Mouse (Mus musculus) forebrain, embryonic 16.5 days (tissue): ENCODE measurements around the gene Car15. TPM values are rescaled to one million over a fixed set of nuclear protein-coding genes. Genes with fewer than 3 reads are reported as not detected.

Experiments
- ATAC-seq: fragments of 200-750 bp; cut with Nextera tagmentation; 2 replicates; pipeline ENCODE4 v1.8.0; 2017; ENCODE audit warnings: mild to moderate bottlenecking, moderate library complexity
- H3K27ac ChIP-seq: fragments of 300-500 bp; sonication (generic); 2 replicates; pipeline ENCODE4 v1.5.1; 2014; ENCODE audit warnings: low read length, control low read depth
- H3K27me3 ChIP-seq: fragments of 300-500 bp; sonication (generic); replicated peaks from 2 replicates; pipeline ENCODE4 v1.6.1; 2014; ENCODE audit warnings: low read length; ENCODE audit not compliant: control insufficient read depth, insufficient read depth
- H3K36me3 ChIP-seq: fragments of 300-500 bp; sonication (generic); 2 replicates; pipeline ENCODE4 v1.6.1; 2014; ENCODE audit not compliant: control insufficient read depth, insufficient read depth
- H3K4me1 ChIP-seq: fragments of 300-500 bp; sonication (generic); replicated peaks from 2 replicates; pipeline ENCODE4 v1.6.1; 2014; ENCODE audit warnings: low read length; ENCODE audit not compliant: control insufficient read depth, insufficient read depth
- H3K4me2 ChIP-seq: fragments of 300-500 bp; sonication (generic); 2 replicates; pipeline ENCODE4 v1.6.1; 2014; ENCODE audit warnings: mild to moderate bottlenecking, low read length, control low read depth
- H3K4me3 ChIP-seq: fragments of 300-500 bp; sonication (generic); replicated peaks from 2 replicates; pipeline ENCODE4 v1.5.1; 2014; ENCODE audit warnings: mild to moderate bottlenecking, low read length, control low read depth
- H3K9ac ChIP-seq: fragments of 300-500 bp; sonication (generic); replicated peaks from 2 replicates; pipeline ENCODE4 v1.6.1; 2014; ENCODE audit warnings: low read depth, low read length, control low read depth
- H3K9me3 ChIP-seq: fragments of 300-500 bp; sonication (generic); 2 replicates; pipeline ENCODE4 v1.6.1; 2016; ENCODE audit warnings: low read length; ENCODE audit not compliant: control insufficient read depth
- WGBS: fragments of 180-500 bp; shearing (Covaris S2); extraction: QIAGEN DNeasy Blood & Tissue Kit; methylation state at CpG from one replicate; pipeline ENCODE4 v1.1.7; 2014; 5-methylcytosine and 5-hydroxymethylcytosine counted together
- polyA plus RNA-seq: library from polyadenylated mRNA; unstranded; fragments of >200 nt; fragmentation: Nextera tagmentation; extraction: Ambion mirVana; gene quantifications from 2 replicates; pipeline ENCODE4 v1.2.1, GENCODE M21; 2015

The Car15 gene
- polyA plus RNA-seq, result 4.7 and 5.5 TPM in 2 replicates

DNA sequence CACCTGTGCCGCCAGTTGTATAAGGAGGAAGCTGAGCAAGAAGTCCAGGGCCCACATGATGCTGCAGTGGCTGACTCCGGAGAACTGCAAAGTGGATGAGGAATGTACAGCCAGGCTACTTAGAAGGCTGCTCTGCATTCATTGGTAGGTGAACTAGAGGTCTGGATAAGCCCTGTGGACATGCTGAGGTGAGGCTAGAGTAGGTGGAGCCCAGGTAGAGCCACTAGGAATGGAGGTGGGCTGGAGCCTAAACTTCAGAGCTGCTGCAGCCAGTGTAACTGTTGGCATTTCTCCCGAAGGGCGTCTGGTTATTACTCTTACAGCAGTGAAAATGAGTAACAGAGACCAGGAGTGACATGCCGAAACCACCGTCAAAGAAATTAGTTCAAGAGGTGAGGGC, at the start of gene Car15:
TSS of gene Car15 (minus strand) at position 314 of the 400 bp plus-strand sequence.
- 82% methylated on average over 6 of the region's 6 CpGs for WGBS
- peaks cover 14% of the 10 kb centered on the region for H3K36me3 ChIP-seq
- H3K27ac ChIP-seq, result no peak within 1 kb of the TSS
- no peak within 1 kb of the TSS for H3K4me2 ChIP-seq
- H3K9me3 ChIP-seq, result no peaks in the 10 kb centered on the region
- H3K4me1 ChIP-seq, result peaks cover 16% of the 10 kb centered on the region
- ATAC-seq, result no peak
- H3K9ac ChIP-seq, result no peak within 1 kb of the TSS
- no peak within 1 kb of the TSS for H3K4me3 ChIP-seq
- peaks cover 23% of the 10 kb centered on the region for H3K27me3 ChIP-seq

- no peak overlapping the region for H3K9ac ChIP-seq
- no peak overlapping the region for H3K27ac ChIP-seq
- H3K36me3 ChIP-seq, result no peaks in the 10 kb centered on the region
- H3K27me3 ChIP-seq, result no peaks in the 10 kb centered on the region
- H3K4me3 ChIP-seq, result no peak overlapping the region
- WGBS, result 92% methylated on average over 6 of the region's 6 CpGs
- ATAC-seq, result no peak
- no peaks in the 10 kb centered on the region for H3K9me3 ChIP-seq
- H3K4me1 ChIP-seq, result peaks cover 12% of the 10 kb centered on the region
- no peak overlapping the region for H3K4me2 ChIP-seq
Measured at GRCm38 (mm10) chr16:17884116-17884515, 46.0 kb upstream of the Car15 start.

GRCm38 (mm10) chr16:17882196-17882595, 44.0 kb upstream of the Car15 start:
- ATAC-seq, result no peak
- Histone ChIP-seq H3K4me2 (no peak overlapping the region), H3K36me3 (no peaks in the 10 kb centered on the region), H3K27me3 (no peaks in the 10 kb centered on the region), H3K9me3 (no peaks in the 10 kb centered on the region), H3K27ac (no peak overlapping the region), H3K4me3 (no peak overlapping the region), H3K9ac (no peak overlapping the region), H3K4me1 (peaks cover 12% of the 10 kb centered on the region)

- Histone ChIP-seq H3K9ac (no peak overlapping the region), H3K4me2 (no peak overlapping the region), H3K27me3 (no peaks in the 10 kb centered on the region), H3K36me3 (no peaks in the 10 kb centered on the region), H3K4me3 (no peak overlapping the region), H3K4me1 (no peaks in the 10 kb centered on the region), H3K27ac (no peak overlapping the region), H3K9me3 (no peaks in the 10 kb centered on the region)
- WGBS, result 95% methylated on average over 4 of the region's 4 CpGs
- no peak for ATAC-seq
Measured at GRCm38 (mm10) chr16:17879571-17879970, 41.4 kb upstream of the Car15 start.

DNA sequence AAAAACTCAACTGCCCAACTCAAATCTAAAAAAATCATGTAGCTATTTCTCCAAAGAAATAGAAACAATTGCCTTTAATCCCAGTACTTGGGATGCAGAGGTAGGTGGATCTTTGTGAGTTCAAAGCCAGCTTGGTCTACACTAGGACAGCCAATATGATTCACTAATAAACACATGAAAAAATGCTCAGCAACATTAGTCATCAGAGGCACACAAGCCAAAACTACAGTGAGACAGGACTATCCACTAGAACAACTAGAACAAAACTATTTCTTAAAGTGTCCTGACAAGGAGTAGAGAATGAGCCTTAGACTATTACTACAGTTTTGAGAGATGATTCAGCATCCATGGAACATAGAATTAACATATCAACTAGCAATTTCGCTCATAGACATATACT, 37.9 kb upstream of the Car15 start:
- no peak overlapping the region for H3K27ac ChIP-seq
- ATAC-seq, result no peak
- 97% methylated on average over 1 of the region's 1 CpGs for WGBS
- H3K4me2 ChIP-seq, result no peak overlapping the region
- H3K27me3 ChIP-seq, result no peaks in the 10 kb centered on the region
- no peak overlapping the region for H3K9ac ChIP-seq
- no peaks in the 10 kb centered on the region for H3K36me3 ChIP-seq
- no peaks in the 10 kb centered on the region for H3K9me3 ChIP-seq
- no peak overlapping the region for H3K4me3 ChIP-seq
- no peaks in the 10 kb centered on the region for H3K4me1 ChIP-seq

DNA sequence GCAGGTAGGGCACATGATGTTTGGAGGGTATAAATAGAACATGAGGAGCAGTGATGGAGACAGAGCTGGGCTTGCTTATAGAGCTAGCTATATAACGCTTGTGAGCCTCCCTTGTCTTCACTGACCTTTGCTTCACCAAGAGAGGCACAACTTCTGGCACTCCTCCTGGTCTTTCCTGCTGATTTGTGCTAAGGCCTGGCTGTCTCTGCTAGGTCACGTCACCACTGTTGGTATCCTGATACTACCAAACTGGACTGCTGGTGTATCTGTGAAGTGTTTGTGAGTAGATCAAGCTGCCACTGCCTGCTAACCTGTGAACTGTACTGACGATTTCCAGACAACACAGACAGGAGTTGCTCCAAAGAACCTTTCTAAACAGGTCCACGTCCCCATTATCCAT, 37.0 kb upstream of the Car15 start:
- Histone ChIP-seq H3K4me2 (no peak overlapping the region), H3K9ac (no peak overlapping the region), H3K27ac (no peak overlapping the region), H3K9me3 (no peaks in the 10 kb centered on the region), H3K36me3 (peaks cover 4% of the 10 kb centered on the region; the same call in 1 of the 2 replicates), H3K4me3 (no peak overlapping the region), H3K27me3 (no peaks in the 10 kb centered on the region), H3K4me1 (no peaks in the 10 kb centered on the region)
- WGBS, result 89% methylated on average over 4 of the region's 4 CpGs
- no peak for ATAC-seq

- Histone ChIP-seq H3K9me3 (no peaks in the 10 kb centered on the region), H3K27ac (no peak overlapping the region), H3K4me2 (no peak overlapping the region), H3K4me1 (no peaks in the 10 kb centered on the region), H3K4me3 (no peak overlapping the region), H3K36me3 (peaks cover 4% of the 10 kb centered on the region; the same call in 1 of the 2 replicates), H3K9ac (no peak overlapping the region), H3K27me3 (no peaks in the 10 kb centered on the region)
- no peak for ATAC-seq
- 74% methylated on average over 4 of the region's 4 CpGs for WGBS
Measured at GRCm38 (mm10) chr16:17872995-17873394, 34.8 kb upstream of the Car15 start.

DNA sequence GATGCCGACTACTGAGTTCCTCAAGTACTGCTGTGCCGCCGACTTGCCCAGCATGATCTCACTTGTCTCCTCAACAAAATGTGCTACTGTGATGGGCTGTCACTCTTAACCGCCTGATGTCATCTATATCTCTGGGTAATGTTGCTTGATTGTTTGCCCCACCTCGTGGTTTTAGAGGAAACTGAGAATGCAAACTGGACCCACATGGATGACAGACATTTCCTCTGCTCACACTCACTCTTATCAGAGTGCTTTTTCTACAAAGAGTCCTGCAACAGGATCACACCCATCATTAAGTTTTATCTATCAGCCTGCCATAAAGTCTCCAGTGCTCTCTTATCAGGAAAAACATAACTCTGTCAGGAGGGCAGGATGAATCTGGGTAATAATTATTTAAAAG, 33.1 kb upstream of the Car15 start:
- Histone ChIP-seq H3K27me3 (no peaks in the 10 kb centered on the region), H3K9ac (no peak overlapping the region), H3K9me3 (no peaks in the 10 kb centered on the region), H3K4me3 (no peak overlapping the region), H3K27ac (no peak overlapping the region), H3K36me3 (peaks cover 4% of the 10 kb centered on the region; the same call in 1 of the 2 replicates), H3K4me1 (no peaks in the 10 kb centered on the region), H3K4me2 (no peak overlapping the region)
- no peak for ATAC-seq
- whole genome bisulfite sequencing, result 95% methylated on average over 5 of the region's 5 CpGs

DNA sequence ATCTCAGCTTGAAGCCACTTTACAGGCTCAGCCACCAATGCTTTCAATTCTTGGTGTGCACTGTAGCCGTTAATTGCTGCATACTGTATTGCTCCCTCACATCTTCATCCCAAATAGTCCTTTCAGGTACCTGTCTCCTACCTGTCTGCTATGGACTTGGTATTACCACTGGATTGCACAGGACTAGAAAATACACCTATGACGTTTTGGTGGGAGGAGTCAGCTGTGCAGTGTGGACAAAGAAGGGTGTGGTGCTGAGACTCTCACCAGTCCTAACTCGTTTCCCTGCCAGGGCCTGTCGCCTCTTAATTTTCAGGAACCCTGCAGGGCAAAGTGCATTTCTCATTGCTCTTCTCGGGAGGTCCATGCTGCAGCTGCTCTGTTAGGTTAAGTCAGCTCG, 27.6 kb upstream of the Car15 start:
- 74% methylated on average over 6 of the region's 6 CpGs for WGBS
- no peaks in the 10 kb centered on the region for H3K27me3 ChIP-seq
- H3K36me3 ChIP-seq, result peaks cover 3% of the 10 kb centered on the region; the same call in 1 of the 2 replicates
- no peaks in the 10 kb centered on the region for H3K4me1 ChIP-seq
- no peak overlapping the region for H3K9ac ChIP-seq
- no peak overlapping the region for H3K4me2 ChIP-seq
- H3K27ac ChIP-seq, result no peak overlapping the region
- H3K4me3 ChIP-seq, result no peak overlapping the region
- H3K9me3 ChIP-seq, result no peaks in the 10 kb centered on the region
- no peak for ATAC-seq

GRCm38 (mm10) chr16:17865293-17865692, 27.1 kb upstream of the Car15 start:
- ATAC-seq, result no peak
- Histone ChIP-seq H3K4me2 (no peak overlapping the region), H3K4me3 (no peak overlapping the region), H3K9ac (no peak overlapping the region), H3K27ac (no peak overlapping the region), H3K9me3 (no peaks in the 10 kb centered on the region), H3K36me3 (no peaks in the 10 kb centered on the region), H3K4me1 (no peaks in the 10 kb centered on the region), H3K27me3 (no peaks in the 10 kb centered on the region)
- WGBS, result 92% methylated on average over 2 of the region's 2 CpGs
